Mouse (Mus musculus) 3T3-L1 (cell line): ENCODE measurements at regions not wholly inside any gene's neighbourhood (a gene's known extent, or its start where the extent isn't known, plus 50 kb on each side); places are given as distances from the start of the nearest gene placed in this dataset.
A peak's percentile ranks its signal among the peaks of the same experiment; 100 is the strongest.

Experiments used
- DNase-seq: peaks from one replicate; pipeline ENCODE4 v3.0.0-alpha.2; 2015; ENCODE audit warnings: low read depth, low spot score

GRCm38 (mm10) chr3:21507655-21508054 lies 568.8 kb upstream of the Tbl1xr1 start:
- DNase-seq = no peak

- peak; percentile 4 for DNase-seq
Observed at GRCm38 (mm10) chr3:21512081-21512480, 564.4 kb upstream of the Tbl1xr1 start.

- DNase-seq = no peak
Observed at GRCm38 (mm10) chr3:21524426-21524937, 552.0 kb upstream of the Tbl1xr1 start.

DNA sequence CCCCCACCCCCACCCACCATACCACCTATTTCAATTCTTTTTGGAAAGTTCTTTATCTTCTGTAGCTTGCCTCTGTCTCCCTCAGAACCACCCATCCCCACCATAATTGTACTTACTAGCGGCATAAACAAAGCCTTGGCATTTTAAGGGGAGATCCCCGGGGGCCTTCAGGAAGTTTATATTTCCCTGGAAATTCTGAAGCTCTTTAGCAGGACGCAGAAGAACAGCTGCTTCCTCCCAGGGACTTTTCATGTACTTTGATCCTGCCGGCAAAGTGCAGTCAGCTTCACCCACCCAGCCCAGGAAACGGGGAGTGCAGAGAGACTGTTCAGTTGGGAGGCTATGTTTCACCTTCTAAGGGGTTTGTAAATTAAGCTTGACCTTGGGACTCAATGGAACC lies 545.6 kb upstream of the Tbl1xr1 start:
- no peak for DNase-seq

GRCm38 (mm10) chr3:21539138-21539537 lies 537.3 kb upstream of the Tbl1xr1 start:
- no peak for DNase-seq

- peak; percentile 13 for DNase-seq
Observed at GRCm38 (mm10) chr3:21544456-21544855, 532.0 kb upstream of the Tbl1xr1 start.

DNA sequence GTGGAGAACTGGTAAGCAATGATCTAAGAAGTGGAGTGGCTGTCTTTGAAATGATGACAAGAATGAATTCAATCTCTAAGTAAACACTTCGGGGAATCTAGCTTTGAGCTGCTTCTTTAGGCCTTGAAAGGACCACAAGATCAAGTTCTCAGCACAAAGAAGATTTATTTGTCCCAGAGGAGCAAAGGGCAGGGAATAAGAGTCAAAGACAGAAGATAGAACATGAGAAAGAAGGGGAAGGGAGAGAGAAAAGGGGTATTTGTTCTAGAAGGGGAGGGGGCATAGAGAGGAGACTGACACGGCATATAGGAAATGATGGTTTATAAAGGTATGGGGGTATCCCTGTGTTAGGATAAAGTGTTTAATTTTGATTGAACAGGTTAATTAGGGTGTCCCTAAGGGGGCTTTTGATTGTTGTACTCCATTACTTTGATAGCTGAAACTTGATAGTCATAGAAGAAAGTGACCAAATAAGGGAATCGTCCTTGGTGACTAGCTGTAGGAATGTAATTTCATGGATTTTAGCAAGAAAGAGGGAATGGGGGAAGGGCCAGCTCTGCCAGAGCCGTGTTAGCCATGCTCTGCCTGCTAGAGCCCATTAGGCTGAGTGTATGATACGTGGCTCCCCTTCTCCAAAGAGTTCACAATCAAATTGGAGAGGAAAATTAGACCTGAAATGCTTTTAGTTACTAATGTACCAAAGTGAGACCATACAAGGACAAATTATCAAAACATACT lies 531.1 kb upstream of the Tbl1xr1 start:
- DNase-seq = no peak

- no peak for DNase-seq
Observed at GRCm38 (mm10) chr3:21546411-21546810, 530.0 kb upstream of the Tbl1xr1 start.

DNA sequence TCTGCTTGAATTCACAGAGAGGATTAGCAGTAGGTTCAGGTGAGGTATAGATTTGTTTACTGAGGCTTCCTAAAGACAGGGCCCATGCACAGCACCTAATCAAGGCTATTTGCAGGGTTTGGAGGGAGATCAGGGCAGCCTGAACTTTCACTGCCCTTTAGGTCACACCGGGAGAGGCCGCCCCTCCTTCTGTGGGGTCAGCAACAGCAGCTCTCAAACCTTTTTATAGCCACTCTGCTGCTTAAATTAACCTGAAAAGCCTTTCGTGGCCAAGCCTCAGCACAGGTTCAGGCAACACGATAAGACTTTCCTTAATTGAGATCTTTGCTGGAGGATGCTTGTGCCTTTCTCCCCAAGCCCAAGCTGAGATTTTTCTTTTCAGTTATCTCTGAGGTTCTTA lies 526.8 kb upstream of the Tbl1xr1 start:
- DNase-seq = no peak

- no peak for DNase-seq
Observed at GRCm38 (mm10) chr3:21553159-21553758, 523.2 kb upstream of the Tbl1xr1 start.

- DNase-seq = no peak
Observed at GRCm38 (mm10) chr3:21553859-21554258, 522.6 kb upstream of the Tbl1xr1 start.

GRCm38 (mm10) chr3:21557963-21558441 lies 518.5 kb upstream of the Tbl1xr1 start:
- DNase-seq = no peak

GRCm38 (mm10) chr3:21562771-21563312 lies 513.6 kb upstream of the Tbl1xr1 start:
- DNase-seq = no peak

DNA sequence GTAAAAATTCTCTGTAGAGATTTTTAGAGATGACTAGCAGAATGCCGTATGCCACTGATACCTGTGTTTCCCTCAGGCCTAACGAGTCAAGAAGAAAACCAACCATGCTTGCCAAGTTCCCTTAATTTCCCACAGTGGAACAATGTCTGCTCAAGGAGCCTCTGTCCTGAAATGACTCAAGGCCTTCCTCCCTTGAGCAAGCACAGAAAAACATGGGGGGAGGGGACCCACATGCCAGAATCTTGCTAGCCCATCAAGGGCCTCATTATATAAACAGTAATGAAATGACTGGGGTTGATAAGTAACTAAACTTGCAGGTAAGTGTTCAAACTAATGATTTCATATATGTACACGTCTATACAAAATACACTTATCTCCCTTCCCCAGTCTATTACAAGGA lies 513.0 kb upstream of the Tbl1xr1 start:
- peak; percentile 15 for DNase-seq

- peak; percentile 41 for DNase-seq
Observed at GRCm38 (mm10) chr3:21564211-21564781, 512.2 kb upstream of the Tbl1xr1 start.

DNA sequence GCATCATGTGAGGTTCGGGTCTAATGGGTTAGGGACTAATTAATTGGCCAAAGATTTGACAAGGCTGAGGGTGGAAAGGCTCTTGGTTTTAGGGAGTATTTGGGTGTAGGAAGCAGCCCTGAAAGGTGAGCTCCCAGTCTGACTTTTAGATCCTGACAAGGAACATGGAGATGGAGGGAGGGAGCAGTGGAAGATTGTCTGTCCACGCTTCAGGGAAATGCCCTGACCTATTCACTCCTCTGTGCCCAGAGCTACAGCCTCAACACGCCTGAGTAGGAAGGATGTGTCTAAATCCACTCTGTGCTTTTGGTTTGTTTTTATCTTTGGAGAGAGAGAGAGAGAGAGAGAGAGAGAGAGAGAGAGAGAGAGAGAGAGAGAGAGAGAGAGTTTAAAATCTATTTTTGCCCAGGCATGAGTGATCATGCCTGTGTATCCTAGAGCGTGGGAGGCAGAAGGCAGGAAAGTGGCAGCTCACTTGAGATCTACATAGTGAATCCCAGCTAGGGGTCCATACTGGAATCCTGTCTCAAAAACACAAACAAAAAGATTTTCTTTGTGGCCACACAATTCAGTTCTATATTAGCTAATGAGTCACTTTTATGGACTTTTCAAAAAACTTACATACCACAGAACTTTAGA lies 511.5 kb upstream of the Tbl1xr1 start:
- no peak for DNase-seq

- DNase-seq = peak; percentile 62
Observed at GRCm38 (mm10) chr3:21569721-21570120, 506.7 kb upstream of the Tbl1xr1 start.

DNA sequence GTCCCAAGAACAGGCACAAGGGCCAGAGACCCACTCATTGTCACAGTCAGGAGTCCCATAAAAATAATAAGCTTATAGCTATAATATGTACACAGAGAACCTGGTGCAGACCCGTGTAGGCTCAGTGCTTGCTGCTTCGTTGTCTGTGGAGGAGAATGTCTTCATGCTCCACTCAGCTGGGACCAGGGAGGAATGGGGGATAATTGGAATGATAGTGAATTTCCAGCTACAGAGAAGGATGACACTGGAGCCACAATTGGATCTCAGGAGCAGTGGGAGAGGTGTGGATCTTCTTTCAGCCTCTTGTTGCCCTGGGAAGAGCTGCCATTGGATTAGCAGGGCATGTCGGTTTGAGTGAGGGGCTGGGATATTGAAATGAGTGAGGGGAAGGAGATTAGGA lies 497.8 kb upstream of the Tbl1xr1 start:
- no peak for DNase-seq

GRCm38 (mm10) chr3:21582122-21582521 lies 494.3 kb upstream of the Tbl1xr1 start:
- DNase-seq = no peak

- DNase-seq = no peak
Observed at GRCm38 (mm10) chr3:21585767-21586166, 490.7 kb upstream of the Tbl1xr1 start.

DNA sequence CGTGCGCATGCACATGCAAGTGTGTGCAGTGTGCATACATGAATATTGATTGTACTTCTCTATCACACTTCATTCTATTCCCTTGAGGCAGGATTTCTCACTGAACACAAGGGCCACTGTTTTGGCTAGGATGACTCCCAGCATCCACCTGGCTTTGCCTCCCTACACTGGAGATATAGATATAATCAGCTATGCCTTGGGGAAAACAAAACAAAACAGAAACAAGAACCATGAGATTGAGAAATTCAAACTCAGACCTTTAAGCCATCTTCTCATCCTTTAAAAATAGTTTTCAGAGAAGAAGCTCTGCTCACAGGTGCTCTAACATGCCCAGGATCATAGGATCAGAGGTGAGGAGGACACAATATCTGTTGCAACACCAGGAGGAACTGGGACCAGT lies 469.6 kb upstream of the Tbl1xr1 start:
- DNase-seq = no peak

DNA sequence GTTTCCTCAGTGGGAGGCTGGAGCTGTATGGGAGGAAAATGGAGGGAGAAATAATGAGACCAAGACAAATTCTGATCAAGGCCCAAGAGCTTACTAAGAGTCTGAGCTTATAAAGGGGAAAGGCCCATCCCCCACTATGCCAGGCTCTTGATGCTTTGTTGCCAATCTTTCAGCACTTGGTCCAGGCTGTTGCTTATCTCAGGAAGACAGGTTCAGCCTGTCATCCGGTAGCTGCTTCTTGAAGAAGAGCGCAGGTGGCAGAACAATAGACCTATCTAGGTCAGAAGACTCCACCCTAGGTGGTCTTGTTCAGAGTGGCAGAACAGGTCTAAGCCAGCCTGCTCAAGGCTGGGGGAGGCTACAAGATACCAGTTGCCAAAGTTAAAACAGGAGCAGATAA lies 466.2 kb upstream of the Tbl1xr1 start:
- DNase-seq = no peak
